Mouse (Mus musculus) forebrain, embryonic 11.5 days (tissue): Measurements from ENCODE around the gene Vcp. TPM values are rescaled to one million over a fixed set of nuclear protein-coding genes. Genes with fewer than 3 reads are reported as not detected.

Experiments
- ATAC-seq: fragments of 200-750 bp; cut with Nextera tagmentation; replicated peaks from 2 replicates; pipeline ENCODE4 v1.8.0; 2017; ENCODE audit warnings: moderate TSS enrichment; ENCODE audit not compliant: low FRiP score
- DNase-seq: peaks from one replicate; pipeline ENCODE4 v3.0.0-alpha.2; 2017; ENCODE audit warnings: low spot score
- H3K27ac ChIP-seq: fragments of 300-500 bp; sonication (generic); 2 replicates; pipeline ENCODE4 v1.5.1; 2014; ENCODE audit warnings: low read depth, low read length
- H3K27me3 ChIP-seq: fragments of 300-500 bp; sonication (generic); 2 replicates; pipeline ENCODE4 v1.6.1; 2014; ENCODE audit warnings: mild to moderate bottlenecking, low read length, mixed read lengths; ENCODE audit not compliant: control insufficient read depth, insufficient read depth
- H3K36me3 ChIP-seq: fragments of 300-500 bp; sonication (generic); 2 replicates; pipeline ENCODE4 v1.6.1; 2014; ENCODE audit warnings: mild to moderate bottlenecking, low read length, moderate library complexity, mixed read lengths; ENCODE audit not compliant: control insufficient read depth, insufficient read depth
- H3K4me1 ChIP-seq: fragments of 300-500 bp; sonication (generic); replicated peaks from 2 replicates; pipeline ENCODE4 v1.6.1; 2014; ENCODE audit warnings: low read length, mixed read lengths; ENCODE audit not compliant: control insufficient read depth, insufficient read depth
- H3K4me2 ChIP-seq: fragments of 300-500 bp; sonication (generic); 2 replicates; pipeline ENCODE4 v1.6.1; 2014; ENCODE audit warnings: low read depth, mild to moderate bottlenecking, low read length, moderate library complexity, mixed read lengths; ENCODE audit not compliant: severe bottlenecking
- H3K4me3 ChIP-seq: fragments of 300-500 bp; sonication (generic); 2 replicates; pipeline ENCODE4 v1.5.1; 2014; ENCODE audit warnings: low read depth, low read length
- H3K9ac ChIP-seq: fragments of 300-500 bp; sonication (generic); 2 replicates; pipeline ENCODE4 v1.6.1; 2014; ENCODE audit warnings: low read length
- H3K9me3 ChIP-seq: fragments of 300-500 bp; sonication (generic); 2 replicates; pipeline ENCODE4 v1.6.1; 2016; ENCODE audit warnings: low read length, mixed read lengths; ENCODE audit not compliant: control insufficient read depth
- WGBS: fragments of 180-500 bp; shearing (Covaris S2); extraction: QIAGEN DNeasy Blood & Tissue Kit; methylation state at CpG from one replicate; pipeline ENCODE4 v1.1.7; 2014; 5-methylcytosine and 5-hydroxymethylcytosine counted together
- polyA plus RNA-seq: library from polyadenylated mRNA; unstranded; fragments of >200 nt; fragmentation: Nextera tagmentation; extraction: Ambion mirVana; gene quantifications from 2 replicates; pipeline ENCODE4 v1.2.1, GENCODE M21; 2014

The Vcp gene
- polyA plus RNA-seq, 1 experiment from 2014 or later, result 653 TPM

GRCm38 (mm10) chr4:42956581-42956980, 43.7 kb downstream of the Vcp start:
- DNase-seq, result no peak

GRCm38 (mm10) chr4:42955200-42955599, 45.1 kb downstream of the Vcp start:
- WGBS, result 95% methylated on average over 3 of the region's 3 CpGs
- ATAC-seq (no peak), DNase-seq (no peak)
- no peak overlapping the region for H3K27ac ChIP-seq
- H3K9me3 ChIP-seq, result no peaks in the 10 kb centered on the region
- no peaks in the 10 kb centered on the region; the same call in 1 of the 2 replicates for H3K36me3 ChIP-seq
- H3K4me1 ChIP-seq, result peaks cover 28% of the 10 kb centered on the region
- no peaks in the 10 kb centered on the region for H3K27me3 ChIP-seq
- no peak overlapping the region for H3K9ac ChIP-seq
- no peak overlapping the region for H3K4me3 ChIP-seq
- no peak overlapping the region for H3K4me2 ChIP-seq

More at GRCm38 (mm10) chr4:42956581-42956980, 43.7 kb downstream of the Vcp start:
- Histone ChIP-seq H3K9me3 (no peaks in the 10 kb centered on the region), H3K4me3 (no peak overlapping the region), H3K27me3 (no peaks in the 10 kb centered on the region), H3K4me1 (peaks cover 21% of the 10 kb centered on the region), H3K27ac (no peak overlapping the region), H3K9ac (no peak overlapping the region), H3K36me3 (no peaks in the 10 kb centered on the region; the same call in 1 of the 2 replicates), H3K4me2 (no peak overlapping the region)
- WGBS, result 95% methylated on average over 17 of the region's 17 CpGs
- no peak for ATAC-seq

GRCm38 (mm10) chr4:42954297-42954696, 46.0 kb downstream of the Vcp start:
- DNase-seq (peak; percentile 90), ATAC-seq (no peak)
- Histone ChIP-seq H3K9me3 (no peaks in the 10 kb centered on the region), H3K36me3 (no peaks in the 10 kb centered on the region; the same call in 1 of the 2 replicates), H3K9ac (no peak overlapping the region), H3K27me3 (no peaks in the 10 kb centered on the region), H3K4me2 (no peak overlapping the region), H3K4me3 (no peak overlapping the region), H3K4me1 (peaks cover 28% of the 10 kb centered on the region), H3K27ac (no peak overlapping the region)
- 5% methylated on average over 9 of the region's 10 CpGs for WGBS

- no peak for DNase-seq
- ATAC-seq, result no peak
- Histone ChIP-seq H3K36me3 (no peaks in the 10 kb centered on the region; the same call in 1 of the 2 replicates), H3K27ac (peak overlapping the region; percentile 13), H3K4me2 (peak overlapping the region; percentile 16; the same call in 1 of the 2 replicates), H3K4me1 (peaks cover 28% of the 10 kb centered on the region), H3K9ac (peak overlapping the region; percentile 48; the same call in 1 of the 2 replicates), H3K9me3 (no peaks in the 10 kb centered on the region), H3K4me3 (no peak overlapping the region), H3K27me3 (no peaks in the 10 kb centered on the region)
- WGBS, result 18% methylated on average over 10 of the region's 10 CpGs
Measured at GRCm38 (mm10) chr4:42953435-42954094, 46.7 kb downstream of the Vcp start.

- DNase-seq (no peak), ATAC-seq (no peak)
- Histone ChIP-seq H3K9ac (no peak overlapping the region; the same call in 1 of the 2 replicates), H3K27me3 (no peaks in the 10 kb centered on the region), H3K27ac (peak overlapping the region; percentile 13; the same call in 1 of the 2 replicates), H3K9me3 (no peaks in the 10 kb centered on the region), H3K4me1 (peaks cover 28% of the 10 kb centered on the region), H3K4me2 (no peak overlapping the region), H3K36me3 (no peaks in the 10 kb centered on the region; the same call in 1 of the 2 replicates), H3K4me3 (no peak overlapping the region)
- WGBS, result 92% methylated on average over 7 of the region's 7 CpGs
Measured at GRCm38 (mm10) chr4:42952563-42952962, 47.7 kb downstream of the Vcp start.

- H3K27ac ChIP-seq, result no peak overlapping the region
- whole genome bisulfite sequencing, result 60% methylated on average over 11 of the region's 11 CpGs
- ATAC-seq (no peak), DNase-seq (peak; percentile 48)
- H3K9me3 ChIP-seq, result no peaks in the 10 kb centered on the region
- H3K9ac ChIP-seq, result peak overlapping the region; percentile 4; the same call in 1 of the 2 replicates
- H3K4me1 ChIP-seq, result peaks cover 34% of the 10 kb centered on the region
- H3K36me3 ChIP-seq, result no peaks in the 10 kb centered on the region; the same call in 1 of the 2 replicates
- H3K4me3 ChIP-seq, result peak overlapping the region; percentile 75
- H3K4me2 ChIP-seq, result peak overlapping the region; percentile 89
- H3K27me3 ChIP-seq, result no peaks in the 10 kb centered on the region
Measured at GRCm38 (mm10) chr4:42951206-42952195, 48.8 kb downstream of the Vcp start.

- Histone ChIP-seq H3K4me2 (peak overlapping the region; percentile 89), H3K4me1 (peaks cover 37% of the 10 kb centered on the region), H3K36me3 (no peaks in the 10 kb centered on the region; the same call in 1 of the 2 replicates), H3K9ac (peak overlapping the region; percentile 92), H3K27ac (peak overlapping the region; percentile 95), H3K4me3 (peak overlapping the region; percentile 75), H3K27me3 (no peaks in the 10 kb centered on the region), H3K9me3 (no peaks in the 10 kb centered on the region)
- ATAC-seq (peak; percentile 60), DNase-seq (peak; percentile 94)
- WGBS, result 1% methylated on average over 15 of the region's 27 CpGs
Measured at GRCm38 (mm10) chr4:42950065-42950558, 50.2 kb downstream of the Vcp start.

- Histone ChIP-seq H3K27me3 (no peaks in the 10 kb centered on the region), H3K9me3 (no peaks in the 10 kb centered on the region), H3K36me3 (no peaks in the 10 kb centered on the region), H3K9ac (peak within 1 kb of the TSS; percentile 92), H3K4me3 (peak within 1 kb of the TSS; percentile 75), H3K27ac (peak within 1 kb of the TSS; percentile 95), H3K4me1 (peaks cover 37% of the 10 kb centered on the region), H3K4me2 (peak within 1 kb of the TSS; percentile 89)
- under 1% methylated on average over 39 of the region's 39 CpGs for WGBS
- DNase-seq (peak; percentile 98), ATAC-seq (peak; percentile 95)
Measured at GRCm38 (mm10) chr4:42949676-42950051, 50.6 kb downstream of the Vcp start, which contains the start of gene Dnajb5. Gene Dnajb5, plus strand, starts transcription at chr4:42949814.
